Mouse (Mus musculus): ENCODE measurements at regions not wholly inside any gene's neighbourhood (a gene's known extent, or its start where the extent isn't known, plus 50 kb on each side); places are given as distances from the start of the nearest gene placed in this dataset.

DNA sequence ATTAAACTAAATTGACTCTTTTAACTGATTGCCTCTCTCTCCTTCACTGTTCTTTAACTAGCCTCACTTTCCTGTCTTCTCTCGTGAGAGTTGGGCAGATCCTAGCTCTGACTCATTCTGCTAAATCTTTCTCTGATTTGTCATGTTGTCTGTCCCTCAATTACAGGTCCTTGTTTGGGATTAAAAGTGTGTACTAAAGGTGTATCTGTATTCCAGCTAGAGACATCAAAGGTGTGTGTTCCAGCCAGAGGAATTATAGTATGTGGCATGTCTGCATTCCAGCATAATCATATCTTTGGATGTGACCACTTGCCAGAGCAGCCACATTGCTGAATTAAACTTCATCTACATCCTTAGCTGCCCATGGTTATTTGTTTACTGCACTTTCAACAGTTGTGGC is 167.5 kb upstream of the Fam83b start:
- in situ Hi-C loops (cut with MboI; ENCODE audit: unreplicated experiment in 2 of 2): no loop called here

DNA sequence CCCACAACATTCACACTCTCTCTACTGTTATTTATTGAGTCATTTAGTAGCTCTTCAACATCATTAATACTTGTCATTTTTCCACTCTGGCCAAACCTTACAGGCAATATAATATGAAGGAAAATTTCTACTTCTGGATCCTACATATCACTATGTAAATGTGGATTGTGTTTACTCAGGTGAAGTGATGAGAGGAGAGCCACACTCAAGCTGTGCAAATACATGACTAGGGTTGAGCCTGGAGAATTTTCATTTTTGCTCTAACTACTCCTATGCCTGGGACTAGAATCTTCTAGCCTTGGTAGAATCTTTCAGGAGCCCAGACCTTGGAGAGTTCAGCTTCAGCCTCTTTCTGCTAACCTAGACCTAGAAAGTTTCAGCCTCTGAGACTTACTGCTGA is 166.9 kb upstream of the Fam83b start:
- in situ Hi-C loops (cut with MboI; ENCODE audit: unreplicated experiment in 2 of 2): no loop called here

DNA sequence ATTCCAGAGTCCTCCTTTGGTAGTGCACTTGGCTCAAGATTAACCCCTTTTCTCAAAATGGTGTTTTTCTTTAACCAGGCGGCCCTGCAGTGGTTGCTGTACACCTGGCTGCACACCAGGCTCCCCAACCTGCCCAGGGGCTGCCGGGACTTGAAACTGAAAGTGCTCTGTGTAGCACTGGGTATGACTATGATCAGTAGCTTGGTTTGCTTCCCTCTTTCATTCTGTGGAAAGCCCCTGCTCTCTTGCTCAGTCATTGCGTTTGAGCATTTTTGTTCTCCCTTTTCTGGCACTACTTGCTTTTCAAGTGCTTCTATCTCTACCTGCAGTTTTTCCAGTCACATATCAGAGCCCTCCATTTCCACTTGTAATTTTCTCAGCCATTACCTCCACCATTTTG is 156.0 kb upstream of the Fam83b start:
- in situ Hi-C loops (cut with MboI; ENCODE audit: unreplicated experiment in 2 of 2): no loop called here

GRCm38 (mm10) chr9:76715852-76716251 is 148.9 kb upstream of the Fam83b start:
- in situ Hi-C loops (cut with MboI; ENCODE audit: unreplicated experiment in 2 of 2): no loop called here

DNA sequence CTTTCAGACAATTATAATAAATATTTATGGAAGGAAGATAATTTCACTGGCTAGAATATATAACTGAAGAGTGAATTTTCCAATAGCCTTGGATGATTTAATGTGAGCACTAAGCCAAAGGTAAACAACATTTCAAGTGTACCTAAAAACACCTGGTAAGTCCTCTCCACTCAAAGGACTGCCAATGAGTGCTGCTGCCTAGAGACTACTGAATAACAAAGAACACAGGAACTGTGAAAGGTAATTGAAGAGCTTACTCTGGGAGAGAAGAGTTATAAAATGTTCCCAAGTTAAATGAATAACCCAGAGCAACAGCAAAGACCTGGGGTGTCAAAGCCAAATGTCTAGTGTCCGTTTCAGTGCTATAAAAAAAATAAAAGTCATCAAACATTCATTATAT is 139.5 kb upstream of the Fam83b start:
- in situ Hi-C loops (cut with MboI; ENCODE audit: unreplicated experiment in 2 of 2): no loop called here

DNA sequence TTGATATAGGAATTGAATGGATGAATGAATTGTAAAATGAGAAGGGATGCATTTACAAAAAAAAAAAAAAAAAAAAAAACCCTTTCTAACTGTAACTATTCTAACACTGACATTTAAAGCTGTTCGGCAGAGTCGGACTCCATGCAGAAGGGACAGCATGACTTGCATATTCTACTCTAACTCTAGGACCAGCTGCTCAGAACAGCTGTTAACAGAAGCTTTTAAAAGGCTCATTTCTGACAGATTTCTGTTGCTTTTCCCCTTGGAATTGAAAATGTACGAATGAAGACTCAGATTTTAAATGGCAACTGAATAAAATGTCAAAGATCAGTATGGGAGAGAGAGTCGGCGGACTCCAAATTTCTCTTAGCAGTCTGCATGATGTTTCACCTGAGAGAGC is 138.9 kb upstream of the Fam83b start:
- in situ Hi-C loops (cut with MboI; ENCODE audit: unreplicated experiment in 2 of 2): no loop called here

DNA sequence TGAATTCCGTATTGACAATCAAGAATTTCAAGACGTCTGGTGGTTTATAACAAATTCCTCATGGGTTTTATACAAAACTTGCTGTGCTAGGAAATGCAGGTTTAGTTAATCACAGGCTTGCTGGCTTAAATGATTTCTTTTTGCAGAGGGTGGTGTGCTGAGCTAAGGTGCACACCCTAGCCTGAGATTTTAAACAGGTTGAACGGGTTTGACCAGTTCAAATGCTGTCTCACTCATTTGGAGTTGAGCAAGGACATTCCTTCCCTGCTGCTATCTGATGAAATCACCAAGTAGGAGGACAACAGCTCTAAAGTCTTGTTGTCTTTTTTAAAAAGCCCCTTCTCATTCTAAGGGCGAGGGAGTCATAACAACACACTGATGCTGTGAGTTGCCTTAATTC is 128.6 kb upstream of the Fam83b start:
- in situ Hi-C loops (cut with MboI; ENCODE audit: unreplicated experiment in 2 of 2): no loop called here

- in situ Hi-C loops (cut with MboI; ENCODE audit: unreplicated experiment in 2 of 2): no loop called here
These were observed 126.1 kb upstream of the Fam83b start for GRCm38 (mm10) chr9:76692976-76693375.

DNA sequence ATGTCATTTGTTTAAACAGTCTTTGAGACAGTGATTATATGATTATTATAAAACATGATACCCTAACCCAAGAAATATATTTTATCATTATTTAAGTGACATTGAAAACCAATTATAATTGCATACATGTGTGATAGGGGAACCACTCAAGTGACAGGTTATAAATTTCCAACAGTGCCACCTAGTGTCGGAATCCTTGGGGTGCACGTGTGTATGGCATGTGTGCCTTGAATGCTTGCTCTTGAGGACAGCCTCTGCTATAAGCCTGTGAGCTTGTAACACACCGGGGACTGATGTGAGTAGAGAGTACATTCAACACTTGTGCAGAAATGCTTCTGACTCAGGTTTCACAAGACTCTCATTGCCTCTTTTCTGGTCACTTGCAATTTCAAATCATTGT is 93.9 kb upstream of the Fam83b start:
- in situ Hi-C loops (cut with MboI; ENCODE audit: unreplicated experiment in 2 of 2): loop anchor here (5.0 to 25.0 kb wide), 2 partner anchors 389 to 899 kb away; no protein-coding TSS in a partner anchor

GRCm38 (mm10) chr9:76659798-76660197 is 92.9 kb upstream of the Fam83b start:
- in situ Hi-C loops (cut with MboI; ENCODE audit: unreplicated experiment in 2 of 2): loop anchor here (5.0 to 25.0 kb wide), 5 partner anchors 275 to 897 kb away; no protein-coding TSS in a partner anchor

GRCm38 (mm10) chr9:76653311-76653710 is 86.4 kb upstream of the Fam83b start:
- in situ Hi-C loops (cut with MboI; ENCODE audit: unreplicated experiment in 2 of 2): loop anchor here (10.0 to 25.0 kb wide), 4 partner anchors 269 to 891 kb away; no protein-coding TSS in a partner anchor

DNA sequence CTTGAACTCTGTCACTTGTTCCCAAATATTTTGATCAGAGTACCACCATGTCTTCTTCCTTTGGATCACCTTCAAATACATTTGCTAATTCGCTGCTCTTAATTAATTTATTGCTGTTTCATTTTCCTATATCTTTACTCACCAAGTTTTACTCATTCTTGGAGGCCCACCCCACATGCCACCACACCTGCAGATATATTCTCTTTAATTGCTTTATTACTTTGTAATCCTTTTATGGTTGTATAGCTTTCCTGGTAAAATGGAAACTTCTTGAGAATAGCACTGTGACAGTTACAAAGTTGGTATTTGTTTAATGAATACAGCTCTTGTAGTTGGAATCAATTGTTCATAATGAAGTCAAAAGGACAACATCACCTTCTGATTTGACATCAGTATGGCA is 82.6 kb upstream of the Fam83b start:
- in situ Hi-C loops (cut with MboI; ENCODE audit: unreplicated experiment in 2 of 2): no loop called here

- in situ Hi-C loops (cut with MboI; ENCODE audit: unreplicated experiment in 2 of 2): no loop called here
These were observed 79.5 kb upstream of the Fam83b start for GRCm38 (mm10) chr9:76646383-76646782.

Data from v-Abl transformed pro-B cells (cell line).